Mouse (Mus musculus): ENCODE measurements around the gene Grb7. TPM values are rescaled to one million over a fixed set of nuclear protein-coding genes. Genes with fewer than 3 reads are reported as not detected.

Grb7 gene
- total and polyA plus RNA-seq, 2 experiments: 58.2 to 136 TPM

GRCm38 (mm10) chr11:98491571-98491970 lies 45.4 kb downstream of the Grb7 start:
- Histone ChIP-seq H3K4me1 (ENCODE audit: control insufficient read depth, insufficient read depth, low read length) (no peaks in the 10 kb centered on the region), H3K4me3 (ENCODE audit: insufficient read depth, low read depth, low read length) (no peak overlapping the region), H3K36me3 (ENCODE audit: control insufficient read depth, insufficient read depth, low read length) (no peaks in the 10 kb centered on the region), H3K27me3 (ENCODE audit: control insufficient read depth, insufficient read depth, low read length) (no peaks in the 10 kb centered on the region; the same call in 1 of the 2 replicates), H3K27ac (replicated peaks; ENCODE audit: insufficient read depth, low read depth, low read length) (no peak overlapping the region), H3K79me2 (ENCODE audit: control insufficient read depth, insufficient read depth, low read length) (no peaks in the 10 kb centered on the region), H3K9ac (ENCODE audit: low read depth, low read length) (no peak overlapping the region)
- 74% methylated on average over 7 of the region's 7 CpGs for WGBS
- TF ChIP-seq POLR2A (IDR thresholded peaks at IDR 0.05; ENCODE audit: extremely low read depth, insufficient read depth, low read length) (no peak), CTCF (IDR thresholded peaks at IDR 0.05; ENCODE audit: low read depth, low read length) (no peak)
- no peak for DNase-seq (ENCODE audit: extremely low read depth, low read depth, low spot score)

- no peaks in the 10 kb centered on the region for H3K79me2 ChIP-seq (ENCODE audit: control insufficient read depth, insufficient read depth, low read length)
- H3K9ac ChIP-seq (ENCODE audit: low read depth, low read length): no peak overlapping the region
- no peak overlapping the region for H3K4me3 ChIP-seq (ENCODE audit: insufficient read depth, low read depth, low read length)
- DNase-seq (ENCODE audit: extremely low read depth, low read depth, low spot score): no peak
- H3K36me3 ChIP-seq (ENCODE audit: control insufficient read depth, insufficient read depth, low read length): no peaks in the 10 kb centered on the region
- no peaks in the 10 kb centered on the region for H3K4me1 ChIP-seq (ENCODE audit: control insufficient read depth, insufficient read depth, low read length)
- WGBS: 30% methylated on average over 7 of the region's 7 CpGs
- H3K27ac ChIP-seq (replicated peaks; ENCODE audit: insufficient read depth, low read depth, low read length): no peak overlapping the region
- no peaks in the 10 kb centered on the region; the same call in 1 of the 2 replicates for H3K27me3 ChIP-seq (ENCODE audit: control insufficient read depth, insufficient read depth, low read length)
- TF ChIP-seq POLR2A (IDR thresholded peaks at IDR 0.05; ENCODE audit: extremely low read depth, insufficient read depth, low read length): no peak
- TF ChIP-seq CTCF (IDR thresholded peaks at IDR 0.05; ENCODE audit: low read depth, low read length): no peak
Observed at GRCm38 (mm10) chr11:98492959-98493358, 46.8 kb downstream of the Grb7 start.

GRCm38 (mm10) chr11:98493394-98493793 lies 47.2 kb downstream of the Grb7 start:
- H3K79me2 ChIP-seq (ENCODE audit: control insufficient read depth, insufficient read depth, low read length): no peaks in the 10 kb centered on the region
- TF ChIP-seq POLR2A (IDR thresholded peaks at IDR 0.05; ENCODE audit: extremely low read depth, insufficient read depth, low read length): no peak
- TF ChIP-seq CTCF (IDR thresholded peaks at IDR 0.05; ENCODE audit: low read depth, low read length): no peak
- no peaks in the 10 kb centered on the region; the same call in 1 of the 2 replicates for H3K27me3 ChIP-seq (ENCODE audit: control insufficient read depth, insufficient read depth, low read length)
- H3K4me3 ChIP-seq (ENCODE audit: insufficient read depth, low read depth, low read length): no peak overlapping the region
- H3K36me3 ChIP-seq (ENCODE audit: control insufficient read depth, insufficient read depth, low read length): no peaks in the 10 kb centered on the region
- no peak overlapping the region for H3K9ac ChIP-seq (ENCODE audit: low read depth, low read length)
- 77% methylated on average over 9 of the region's 9 CpGs for WGBS
- no peaks in the 10 kb centered on the region for H3K4me1 ChIP-seq (ENCODE audit: control insufficient read depth, insufficient read depth, low read length)
- no peak for DNase-seq (ENCODE audit: extremely low read depth, low read depth, low spot score)
- H3K27ac ChIP-seq (replicated peaks; ENCODE audit: insufficient read depth, low read depth, low read length): no peak overlapping the region

- Histone ChIP-seq H3K4me3 (ENCODE audit: insufficient read depth, low read depth, low read length) (no peak overlapping the region), H3K4me1 (ENCODE audit: control insufficient read depth, insufficient read depth, low read length) (no peaks in the 10 kb centered on the region), H3K36me3 (ENCODE audit: control insufficient read depth, insufficient read depth, low read length) (no peaks in the 10 kb centered on the region), H3K27ac (replicated peaks; ENCODE audit: insufficient read depth, low read depth, low read length) (no peak overlapping the region), H3K79me2 (ENCODE audit: control insufficient read depth, insufficient read depth, low read length) (no peaks in the 10 kb centered on the region), H3K9ac (ENCODE audit: low read depth, low read length) (no peak overlapping the region), H3K27me3 (ENCODE audit: control insufficient read depth, insufficient read depth, low read length) (no peaks in the 10 kb centered on the region; the same call in 1 of the 2 replicates)
- TF ChIP-seq CTCF (IDR thresholded peaks at IDR 0.05; ENCODE audit: low read depth, low read length): no peak
- no peak for TF ChIP-seq POLR2A (IDR thresholded peaks at IDR 0.05; ENCODE audit: extremely low read depth, insufficient read depth, low read length)
- WGBS: 83% methylated on average over 5 of the region's 5 CpGs
- no peak for DNase-seq (ENCODE audit: extremely low read depth, low read depth, low spot score)
Observed at GRCm38 (mm10) chr11:98495176-98495719, 49.1 kb downstream of the Grb7 start.

GRCm38 (mm10) chr11:98497388-98498288 lies 51.4 kb downstream of the Grb7 start:
- WGBS: 60% methylated on average over 22 of the region's 22 CpGs
- no peak for TF ChIP-seq CTCF (IDR thresholded peaks at IDR 0.05; ENCODE audit: low read depth, low read length)
- TF ChIP-seq POLR2A (IDR thresholded peaks at IDR 0.05; ENCODE audit: extremely low read depth, insufficient read depth, low read length): no peak
- Histone ChIP-seq H3K36me3 (ENCODE audit: control insufficient read depth, insufficient read depth, low read length) (no peaks in the 10 kb centered on the region), H3K4me1 (ENCODE audit: control insufficient read depth, insufficient read depth, low read length) (no peaks in the 10 kb centered on the region), H3K27me3 (ENCODE audit: control insufficient read depth, insufficient read depth, low read length) (no peaks in the 10 kb centered on the region; the same call in 1 of the 2 replicates), H3K4me3 (ENCODE audit: insufficient read depth, low read depth, low read length) (no peak overlapping the region), H3K27ac (replicated peaks; ENCODE audit: insufficient read depth, low read depth, low read length) (no peak overlapping the region), H3K79me2 (ENCODE audit: control insufficient read depth, insufficient read depth, low read length) (no peaks in the 10 kb centered on the region), H3K9ac (ENCODE audit: low read depth, low read length) (no peak overlapping the region)
- no peak for DNase-seq (ENCODE audit: extremely low read depth, low read depth, low spot score)
